Mouse (Mus musculus) liver, embryonic 14.5 days (tissue): ENCODE results near the gene Shank2.

ENCODE experiments used
- CTCF ChIP-seq: IDR thresholded peaks from 2 replicates; pipeline ENCODE4 v1.5.1; 2016; ENCODE audit warnings: antibody characterized with exemption, low read depth, control low read depth
- EP300 ChIP-seq: IDR thresholded peaks from 2 replicates; pipeline ENCODE4 v1.6.1; 2016; ENCODE audit warnings: antibody characterized with exemption, low read depth

GRCm38 (mm10) chr7:144325603-144326002 is 323.9 kb downstream of the Shank2 start:
- TF ChIP-seq CTCF (no peak), EP300 (no peak)
